Mouse (Mus musculus) CH12.LX (cell line): ENCODE data around the gene Eif3a.

Source experiments
- MYC ChIP-seq: IDR thresholded peaks from 2 replicates; pipeline ENCODE4 v1.6.1; 2011; ENCODE audit warnings: low read depth, mild to moderate bottlenecking, improper control_type of control experiment, low read length
- ZC3H11A ChIP-seq: IDR thresholded peaks from 2 replicates; pipeline ENCODE4 v1.6.1; 2012; ENCODE audit warnings: low read depth, mild to moderate bottlenecking, inconsistent platforms, low read length, improper control_type of control experiment

GRCm38 (mm10) chr19:60797415-60797814 is 7.0 kb upstream of the Eif3a start:
- no peak for TF ChIP-seq ZC3H11A
- no peak for TF ChIP-seq MYC
